Mouse (Mus musculus) embryonic facial prominence, embryonic 14.5 days (tissue): ENCODE results near the gene Chchd6. TPM values are rescaled to one million over a fixed set of nuclear protein-coding genes. Genes with fewer than 3 reads are reported as not detected.

Experiments
- ATAC-seq: fragments of 200-750 bp; cut with Nextera tagmentation; 2 replicates; pipeline ENCODE4 v1.8.0; 2017; ENCODE audit warnings: low read depth, moderate number of reproducible peaks, moderate TSS enrichment
- DNase-seq: peaks from one replicate; pipeline ENCODE4 v3.0.0-alpha.2; 2015; ENCODE audit warnings: low spot score
- H3K27ac ChIP-seq: fragments of 300-500 bp; sonication (generic); replicated peaks from 2 replicates; pipeline ENCODE4 v1.5.1; 2014; ENCODE audit warnings: low read depth, mild to moderate bottlenecking, low read length, moderate library complexity
- H3K27me3 ChIP-seq: fragments of 300-500 bp; sonication (generic); replicated peaks from 2 replicates; pipeline ENCODE4 v1.6.1; 2014; ENCODE audit warnings: low read length; ENCODE audit not compliant: control insufficient read depth, insufficient read depth
- H3K36me3 ChIP-seq: fragments of 300-500 bp; sonication (generic); 2 replicates; pipeline ENCODE4 v1.6.1; 2014; ENCODE audit warnings: low read length, mixed read lengths; ENCODE audit not compliant: control insufficient read depth, insufficient read depth
- H3K4me1 ChIP-seq: fragments of 300-500 bp; sonication (generic); 2 replicates; pipeline ENCODE4 v1.6.1; 2014; ENCODE audit warnings: antibody characterized with exemption, low read length; ENCODE audit not compliant: control insufficient read depth, insufficient read depth
- H3K4me2 ChIP-seq: fragments of 300-500 bp; sonication (generic); 2 replicates; pipeline ENCODE4 v1.6.1; 2014; ENCODE audit warnings: low read depth, mild to moderate bottlenecking, low read length, moderate library complexity, mixed read lengths
- H3K4me3 ChIP-seq: fragments of 300-500 bp; sonication (generic); 2 replicates; pipeline ENCODE4 v1.5.1; 2014; ENCODE audit warnings: low read depth, mild to moderate bottlenecking, low read length
- H3K9ac ChIP-seq: fragments of 300-500 bp; sonication (generic); 2 replicates; pipeline ENCODE4 v1.6.1; 2014; ENCODE audit warnings: low read depth, mild to moderate bottlenecking, low read length, moderate library complexity, mixed read lengths
- H3K9me3 ChIP-seq: fragments of 300-500 bp; sonication (generic); 2 replicates; pipeline ENCODE4 v1.6.1; 2016; ENCODE audit warnings: low read length; ENCODE audit not compliant: control insufficient read depth
- WGBS: fragments of 180-500 bp; shearing (Covaris S2); extraction: QIAGEN DNeasy Blood & Tissue Kit; methylation state at CpG from one replicate; pipeline ENCODE4 v1.1.7; 2014; 5-methylcytosine and 5-hydroxymethylcytosine counted together
- polyA plus RNA-seq: library from polyadenylated mRNA; unstranded; fragments of >200 nt; fragmentation: Nextera tagmentation; extraction: Ambion mirVana; gene quantifications from 2 replicates; pipeline ENCODE4 v1.2.1, GENCODE M21; 2014

Chchd6 gene
- polyA plus RNA-seq, 1 experiment from 2014 or later = 53.5 TPM

- no peak overlapping the region for H3K4me2 ChIP-seq
- DNase-seq (no peak), ATAC-seq (no peak)
- H3K4me1 ChIP-seq = peaks cover 6% of the 10 kb centered on the region
- peaks cover 11% of the 10 kb centered on the region for H3K9me3 ChIP-seq
- H3K27me3 ChIP-seq = no peaks in the 10 kb centered on the region
- H3K27ac ChIP-seq = no peak overlapping the region
- no peaks in the 10 kb centered on the region for H3K36me3 ChIP-seq
- H3K9ac ChIP-seq = no peak overlapping the region
- WGBS = 100% methylated on average over 1 of the region's 1 CpGs
- H3K4me3 ChIP-seq = no peak overlapping the region
These were observed 1.1 kb upstream of the Chchd6 start for GRCm38 (mm10) chr6:89596510-89596909.

GRCm38 (mm10) chr6:89595777-89596146 is 310 bp upstream of the Chchd6 start:
- H3K9ac ChIP-seq = no peak overlapping the region
- no peak for DNase-seq
- H3K27ac ChIP-seq = no peak overlapping the region
- H3K36me3 ChIP-seq = no peaks in the 10 kb centered on the region
- ATAC-seq = peak; percentile 24
- WGBS = 27% methylated on average over 5 of the region's 5 CpGs
- H3K4me1 ChIP-seq = peaks cover 6% of the 10 kb centered on the region
- peak overlapping the region; percentile 72 for H3K4me2 ChIP-seq
- no peaks in the 10 kb centered on the region for H3K27me3 ChIP-seq
- H3K9me3 ChIP-seq = peaks cover 11% of the 10 kb centered on the region
- H3K4me3 ChIP-seq = peak overlapping the region; percentile 81

- WGBS = 85% methylated on average over 3 of the region's 3 CpGs
- Histone ChIP-seq H3K27me3 (no peaks in the 10 kb centered on the region), H3K9ac (no peak overlapping the region), H3K4me3 (no peak overlapping the region), H3K36me3 (no peaks in the 10 kb centered on the region), H3K4me2 (no peak overlapping the region), H3K9me3 (peaks cover 2% of the 10 kb centered on the region; the same call in 1 of the 2 replicates), H3K4me1 (peaks cover 6% of the 10 kb centered on the region), H3K27ac (no peak overlapping the region)
- no peak for ATAC-seq
- no peak for DNase-seq
These were observed 3.4 kb downstream of the Chchd6 start for GRCm38 (mm10) chr6:89592016-89592415.

GRCm38 (mm10) chr6:89591531-89591930 is 3.9 kb downstream of the Chchd6 start:
- Histone ChIP-seq H3K27ac (no peak overlapping the region), H3K9me3 (no peaks in the 10 kb centered on the region), H3K27me3 (no peaks in the 10 kb centered on the region), H3K4me3 (no peak overlapping the region), H3K4me1 (peaks cover 6% of the 10 kb centered on the region), H3K4me2 (no peak overlapping the region), H3K36me3 (no peaks in the 10 kb centered on the region), H3K9ac (no peak overlapping the region)
- ATAC-seq (no peak), DNase-seq (no peak)
- 75% methylated on average over 3 of the region's 3 CpGs for WGBS

GRCm38 (mm10) chr6:89585696-89586095 is 9.8 kb downstream of the Chchd6 start:
- no peak for ATAC-seq
- H3K9ac ChIP-seq = no peak overlapping the region
- no peak overlapping the region for H3K27ac ChIP-seq
- H3K4me3 ChIP-seq = no peak overlapping the region
- no peak overlapping the region for H3K4me2 ChIP-seq
- H3K36me3 ChIP-seq = no peaks in the 10 kb centered on the region
- H3K4me1 ChIP-seq = no peaks in the 10 kb centered on the region
- no peaks in the 10 kb centered on the region for H3K9me3 ChIP-seq
- H3K27me3 ChIP-seq = no peaks in the 10 kb centered on the region
- no peak for DNase-seq

- Histone ChIP-seq H3K9me3 (no peaks in the 10 kb centered on the region), H3K36me3 (no peaks in the 10 kb centered on the region), H3K4me2 (no peak overlapping the region), H3K27me3 (no peaks in the 10 kb centered on the region), H3K27ac (no peak overlapping the region), H3K4me1 (no peaks in the 10 kb centered on the region), H3K4me3 (no peak overlapping the region), H3K9ac (no peak overlapping the region)
- ATAC-seq (peak; percentile 96), DNase-seq (peak; percentile 87)
- 10% methylated on average over 5 of the region's 5 CpGs for WGBS
These were observed 10.6 kb downstream of the Chchd6 start for GRCm38 (mm10) chr6:89584634-89585409.

- Histone ChIP-seq H3K27ac (no peak overlapping the region), H3K4me1 (no peaks in the 10 kb centered on the region), H3K27me3 (no peaks in the 10 kb centered on the region), H3K9me3 (no peaks in the 10 kb centered on the region), H3K36me3 (no peaks in the 10 kb centered on the region), H3K4me3 (no peak overlapping the region), H3K4me2 (no peak overlapping the region), H3K9ac (no peak overlapping the region)
- ATAC-seq (no peak), DNase-seq (no peak)
- 87% methylated on average over 3 of the region's 3 CpGs for WGBS
These were observed 12.3 kb downstream of the Chchd6 start for GRCm38 (mm10) chr6:89583170-89583569.

GRCm38 (mm10) chr6:89574641-89575040 is 20.8 kb downstream of the Chchd6 start:
- H3K4me2 ChIP-seq = no peak overlapping the region
- H3K4me3 ChIP-seq = no peak overlapping the region
- 62% methylated on average over 2 of the region's 2 CpGs for WGBS
- H3K9ac ChIP-seq = no peak overlapping the region
- no peak for ATAC-seq
- no peak overlapping the region for H3K27ac ChIP-seq
- DNase-seq = no peak
- no peaks in the 10 kb centered on the region for H3K36me3 ChIP-seq
- no peaks in the 10 kb centered on the region for H3K27me3 ChIP-seq
- no peaks in the 10 kb centered on the region for H3K9me3 ChIP-seq
- H3K4me1 ChIP-seq = no peaks in the 10 kb centered on the region

- H3K27me3 ChIP-seq = no peaks in the 10 kb centered on the region
- no peak overlapping the region for H3K27ac ChIP-seq
- no peak for DNase-seq
- H3K4me3 ChIP-seq = no peak overlapping the region
- H3K4me1 ChIP-seq = no peaks in the 10 kb centered on the region
- H3K36me3 ChIP-seq = no peaks in the 10 kb centered on the region
- no peak overlapping the region for H3K9ac ChIP-seq
- 86% methylated on average over 2 of the region's 2 CpGs for WGBS
- no peak overlapping the region for H3K4me2 ChIP-seq
- H3K9me3 ChIP-seq = no peaks in the 10 kb centered on the region
- ATAC-seq = no peak
These were observed 21.7 kb downstream of the Chchd6 start for GRCm38 (mm10) chr6:89573768-89574167.
